ENCODE assay signal across 9 mouse cellular contexts in genomic region chr7:83230496-83231325, GRCm38 (mm10).
DNase-seq lines count a peak whose midpoint lies in the region; ATAC-seq and TF ChIP-seq lines count a peak whose summit lies in the region.
"Had no signal": no experiment of that assay in that cellular context is flagged by ENCODE, and none has a peak within 500 bp of the region (broad histone marks: within the 10 kb centered on the region; RNA-seq: fewer than 3 reads in every experiment).

No protein-coding gene starts in this region.

- TF ChIP-seq CTCF in lung, postnatal 0 days (IDR thresholded peaks at IDR 0.05), result no peak

- H3K4me2 ChIP-seq in lung, postnatal 0 days (replicated peaks; ENCODE audit: low read depth, low read length), result no peak overlapping the region
- H3K4me2 ChIP-seq in hindbrain, embryonic 13.5 days, result no peak overlapping the region
- H3K4me2 ChIP-seq in hindbrain, embryonic 14.5 days (replicated peaks), result no peak overlapping the region
- H3K4me2 ChIP-seq: neural tube, embryonic 13.5 days had no signal

- H3K9ac ChIP-seq in lung, postnatal 0 days (replicated peaks; ENCODE audit: low read depth), result no peak overlapping the region
- no peak overlapping the region for H3K9ac ChIP-seq in hindbrain, embryonic 13.5 days
- H3K9ac ChIP-seq in hindbrain, embryonic 14.5 days, result no peak overlapping the region
- H3K9ac ChIP-seq: neural tube, embryonic 13.5 days had no signal

- no peak overlapping the region for H3K4me3 ChIP-seq in lung, postnatal 0 days (ENCODE audit: low read depth, low read length)
- H3K4me3 ChIP-seq in hindbrain, embryonic 13.5 days, result no peak overlapping the region
- H3K4me3 ChIP-seq in hindbrain, embryonic 14.5 days (replicated peaks; ENCODE audit: low read length), result no peak overlapping the region
- H3K4me3 ChIP-seq: neural tube, embryonic 13.5 days had no signal

- TF ChIP-seq EP300 in lung, postnatal 0 days (IDR thresholded peaks at IDR 0.05), result no peak

- H3K36me3 ChIP-seq in lung, postnatal 0 days (ENCODE audit: insufficient read depth, low read length), result no peaks in the 10 kb centered on the region
- H3K36me3 ChIP-seq in hindbrain, embryonic 13.5 days, result no peaks in the 10 kb centered on the region
- no peaks in the 10 kb centered on the region for H3K36me3 ChIP-seq in hindbrain, embryonic 14.5 days (replicated peaks; ENCODE audit: control insufficient read depth, insufficient read depth)
- H3K36me3 ChIP-seq: neural tube, embryonic 13.5 days had no signal

- H3K27ac ChIP-seq in lung, postnatal 0 days (ENCODE audit: low read length), result no peak overlapping the region
- no peak overlapping the region for H3K27ac ChIP-seq in hindbrain, embryonic 13.5 days
- no peak overlapping the region for H3K27ac ChIP-seq in hindbrain, embryonic 14.5 days
- H3K27ac ChIP-seq: neural tube, embryonic 13.5 days had no signal

- H3K9me3 ChIP-seq in lung, postnatal 0 days (ENCODE audit: low read length), result no peaks in the 10 kb centered on the region
- peaks cover 5% of the 10 kb centered on the region; the same call in 1 of the 2 replicates for H3K9me3 ChIP-seq in hindbrain, embryonic 13.5 days
- 0 out of 2 replicates have a peak, but pooled peaks cover 7% of the 10 kb centered on the region for H3K9me3 ChIP-seq in hindbrain, embryonic 14.5 days (ENCODE audit: control insufficient read depth, low read length)

- H3K27me3 ChIP-seq in lung, postnatal 0 days (replicated peaks; ENCODE audit: insufficient read depth, low read length), result no peaks in the 10 kb centered on the region
- no peaks in the 10 kb centered on the region for H3K27me3 ChIP-seq in hindbrain, embryonic 13.5 days
- H3K27me3 ChIP-seq in hindbrain, embryonic 14.5 days (ENCODE audit: control insufficient read depth, insufficient read depth, low read length), result no peaks in the 10 kb centered on the region
- H3K27me3 ChIP-seq: neural tube, embryonic 13.5 days had no signal

- peak; percentile 9 to 16 for DNase-seq in cerebellum, adult 18-20 months
- peak; percentile 28 for DNase-seq in lung, postnatal 0 days (ENCODE audit: low spot score)
- no peak for DNase-seq in lung, adult 18-20 months
- DNase-seq in layer of hippocampus, adult 11-12 months (ENCODE audit: low spot score), result peak; percentile 63
- peak; percentile 58 to 67 for DNase-seq in right cerebral cortex, postnatal 10 days (ENCODE audit: low spot score in 2 of 2)
- DNase-seq in hindbrain, embryonic 14.5 days (ENCODE audit: low spot score), result no peak

- WGBS in lung, postnatal 0 days, result 58% methylated on average over 3 of the region's 3 CpGs
- WGBS in hindbrain, embryonic 13.5 days, result 73% methylated on average over 3 of the region's 3 CpGs
- WGBS in hindbrain, embryonic 14.5 days, result 70% methylated on average over 3 of the region's 3 CpGs

- no peak for ATAC-seq in cerebellum, adult (ENCODE audit: insufficient number of reproducible peaks, low FRiP score, low TSS enrichment)
- ATAC-seq in lung, postnatal 0 days, result no peak
- ATAC-seq in hindbrain, embryonic 13.5 days (ENCODE audit: low FRiP score), result no peak
- no peak for ATAC-seq in hindbrain, embryonic 14.5 days (ENCODE audit: low FRiP score)

- H3K4me1 ChIP-seq in lung, postnatal 0 days (ENCODE audit: insufficient read depth, low read depth, low read length), result no peaks in the 10 kb centered on the region
- H3K4me1 ChIP-seq in hindbrain, embryonic 13.5 days (replicated peaks), result no peaks in the 10 kb centered on the region
- no peaks in the 10 kb centered on the region for H3K4me1 ChIP-seq in hindbrain, embryonic 14.5 days (replicated peaks; ENCODE audit: control insufficient read depth, insufficient read depth, low read length)
- H3K4me1 ChIP-seq: neural tube, embryonic 13.5 days had no signal

Comparison
In these comparisons a context has a peak if more than half of its experiments do, and no peak if none do; other contexts are left out.
1. DNase-seq: peak in cerebellum, adult 18-20 months (2 of 2), lung, postnatal 0 days (single experiment), layer of hippocampus, adult 11-12 months (single experiment) and right cerebral cortex, postnatal 10 days (2 of 2); none in lung, adult 18-20 months (0 of 2) and hindbrain, embryonic 14.5 days (single experiment).